In genomic region chr12:105784196-105784999, GRCm38 (mm10) we compare ENCODE assay signal across 8 mouse cellular contexts. TPM values are rescaled to one million over a fixed set of nuclear protein-coding genes. Genes with fewer than 3 reads are reported as not detected.
DNase-seq lines count a peak whose midpoint lies in the region; ATAC-seq and TF ChIP-seq lines count a peak whose summit lies in the region.

Gene Papola (plus strand): TSS chr12:105784694.

- H3K36me3 ChIP-seq in heart, embryonic 12.5 days = no peaks in the 10 kb centered on the region; the same call in 1 of the 2 replicates
- no peaks in the 10 kb centered on the region for H3K36me3 ChIP-seq in kidney, postnatal 0 days (ENCODE audit: insufficient read depth, low read length)
- H3K36me3 ChIP-seq in liver, embryonic 11.5 days (ENCODE audit: control insufficient read depth, insufficient read depth, low read length) = peaks cover 2% of the 10 kb centered on the region; the same call in 1 of the 2 replicates
- H3K36me3 ChIP-seq in stomach, embryonic 14.5 days (ENCODE audit: control insufficient read depth, insufficient read depth, low read length) = no peaks in the 10 kb centered on the region

- H3K27me3 ChIP-seq in heart, embryonic 12.5 days (replicated peaks) = no peaks in the 10 kb centered on the region
- H3K27me3 ChIP-seq in kidney, postnatal 0 days (ENCODE audit: insufficient read depth, low read length) = no peaks in the 10 kb centered on the region
- H3K27me3 ChIP-seq in liver, embryonic 11.5 days (replicated peaks; ENCODE audit: control insufficient read depth, insufficient read depth, low read length) = no peaks in the 10 kb centered on the region
- H3K27me3 ChIP-seq in stomach, embryonic 14.5 days (ENCODE audit: control insufficient read depth, insufficient read depth, low read length) = no peaks in the 10 kb centered on the region

- H3K4me3 ChIP-seq in heart, embryonic 12.5 days = peak within 1 kb of the TSS; percentile 99
- H3K4me3 ChIP-seq in kidney, postnatal 0 days (replicated peaks; ENCODE audit: low read depth, low read length) = peak within 1 kb of the TSS; percentile 97
- H3K4me3 ChIP-seq in liver, embryonic 11.5 days (ENCODE audit: low read depth, low read length) = peak within 1 kb of the TSS; percentile 87
- peak within 1 kb of the TSS; percentile 87 for H3K4me3 ChIP-seq in stomach, embryonic 14.5 days (ENCODE audit: low read depth, low read length)

- H3K4me2 ChIP-seq in heart, embryonic 12.5 days = peak within 1 kb of the TSS; percentile 68
- peak within 1 kb of the TSS; percentile 80 for H3K4me2 ChIP-seq in kidney, postnatal 0 days (ENCODE audit: low read length)
- peak within 1 kb of the TSS; percentile 98 for H3K4me2 ChIP-seq in liver, embryonic 11.5 days
- peak within 1 kb of the TSS; percentile 67 for H3K4me2 ChIP-seq in stomach, embryonic 14.5 days (replicated peaks; ENCODE audit: low read depth, low read length)

- H3K27ac ChIP-seq in heart, embryonic 12.5 days (ENCODE audit: poor library complexity, severe bottlenecking) = peak within 1 kb of the TSS; percentile 98
- H3K27ac ChIP-seq in kidney, postnatal 0 days = peak within 1 kb of the TSS; percentile 99
- H3K27ac ChIP-seq in liver, embryonic 11.5 days (ENCODE audit: low read depth, low read length) = peak within 1 kb of the TSS; percentile 90
- peak within 1 kb of the TSS; percentile 96 for H3K27ac ChIP-seq in stomach, embryonic 14.5 days (ENCODE audit: low read length)

- no peaks in the 10 kb centered on the region for H3K9me3 ChIP-seq in heart, embryonic 12.5 days (replicated peaks)
- H3K9me3 ChIP-seq in kidney, postnatal 0 days (replicated peaks; ENCODE audit: low read length) = no peaks in the 10 kb centered on the region
- H3K9me3 ChIP-seq in liver, embryonic 11.5 days (ENCODE audit: control insufficient read depth, low read length) = no peaks in the 10 kb centered on the region
- H3K9me3 ChIP-seq in stomach, embryonic 14.5 days (ENCODE audit: control insufficient read depth, low read depth, low read length) = no peaks in the 10 kb centered on the region

- no peak for TF ChIP-seq CTCF in kidney, postnatal 0 days (IDR thresholded peaks at IDR 0.05; ENCODE audit: low read depth)

- ATAC-seq in erythroid progenitor cell, adult 5-6 weeks (replicated peaks; ENCODE audit: low FRiP score, poor library complexity, severe bottlenecking) = peak; percentile 92
- peak; percentile 92 for ATAC-seq in heart, embryonic 12.5 days (ENCODE audit: insufficient number of reproducible peaks, low FRiP score)
- ATAC-seq in kidney, postnatal 0 days (replicated peaks; ENCODE audit: low FRiP score, low read depth) = peak; percentile 92
- peak; percentile 91 for ATAC-seq in liver, embryonic 11.5 days (replicated peaks; ENCODE audit: low FRiP score)
- peak; percentile 92 for ATAC-seq in stomach, embryonic 14.5 days (ENCODE audit: insufficient number of reproducible peaks, insufficient read depth, low FRiP score, low read depth)

- WGBS in heart, embryonic 12.5 days = under 1% methylated on average over 79 of the region's 85 CpGs
- under 1% methylated on average over 69 of the region's 85 CpGs for WGBS in kidney, postnatal 0 days
- WGBS in liver, embryonic 11.5 days = under 1% methylated on average over 65 of the region's 85 CpGs
- WGBS in stomach, embryonic 14.5 days = under 1% methylated on average over 72 of the region's 85 CpGs

- DNase-seq in CD4-positive helper T cell, adult 2 months (ENCODE audit: low read depth, low spot score) = peak; percentile 97
- peak; percentile 88 for DNase-seq in brain, embryonic 18.5 days (ENCODE audit: low read depth, low spot score)
- peak; percentile 95 for DNase-seq in kidney, postnatal 0 days (ENCODE audit: low spot score)
- peak; percentile 91 for DNase-seq in liver, embryonic 11.5 days (ENCODE audit: low spot score)
- peak; percentile 94 for DNase-seq in naive thymus-derived CD4-positive, alpha-beta T cell, adult 2 months (ENCODE audit: low read depth)

- peak within 1 kb of the TSS; percentile 98 for H3K9ac ChIP-seq in heart, embryonic 12.5 days
- peak within 1 kb of the TSS; percentile 98 for H3K9ac ChIP-seq in kidney, postnatal 0 days (ENCODE audit: low read depth, low read length)
- peak within 1 kb of the TSS; percentile 94 for H3K9ac ChIP-seq in liver, embryonic 11.5 days (ENCODE audit: low read depth, low read length)
- peak within 1 kb of the TSS; percentile 92 for H3K9ac ChIP-seq in stomach, embryonic 14.5 days (replicated peaks; ENCODE audit: low read depth, low read length)

- H3K4me1 ChIP-seq in heart, embryonic 12.5 days (replicated peaks) = peaks cover 17% of the 10 kb centered on the region
- peaks cover 6% of the 10 kb centered on the region; the same call in 1 of the 2 replicates for H3K4me1 ChIP-seq in kidney, postnatal 0 days (replicated peaks; ENCODE audit: insufficient read depth, low read length)
- peaks cover 19% of the 10 kb centered on the region for H3K4me1 ChIP-seq in liver, embryonic 11.5 days (replicated peaks; ENCODE audit: control insufficient read depth, insufficient read depth, low read length)
- H3K4me1 ChIP-seq in stomach, embryonic 14.5 days (ENCODE audit: control insufficient read depth, insufficient read depth, low read length) = peaks cover 11% of the 10 kb centered on the region; the same call in 1 of the 2 replicates

RNA-seq across cellular contexts. Expression of gene Papola, which starts in this region (rescaled TPM):
- 104 and 179 TPM in 2 replicates for total RNA-seq in erythroid progenitor cell, adult 5-6 weeks (2015; ENCODE audit: low replicate concordance)
- total RNA-seq in erythroid progenitor cell, adult 5-6 weeks (2017; ENCODE audit: low replicate concordance) = 74.6 and 104 TPM in 2 replicates
- polyA plus RNA-seq in heart, embryonic 12.5 days (2016; fragmentation: Nextera tagmentation; extraction: Ambion mirVana) = 198 and 206 TPM in 2 replicates
- polyA plus RNA-seq in kidney, postnatal 0 days (2015; fragmentation: Nextera tagmentation; extraction: Ambion mirVana) = 189 TPM in 2 replicates
- 178 and 192 TPM in 2 replicates for polyA plus RNA-seq in liver, embryonic 11.5 days (2014; fragmentation: Nextera tagmentation; extraction: Ambion mirVana)
- polyA plus RNA-seq in stomach, embryonic 14.5 days (2014; fragmentation: Nextera tagmentation; extraction: Ambion mirVana) = 171 and 173 TPM in 2 replicates

Comparison
In these comparisons a context has a peak if more than half of its experiments do, and no peak if none do; other contexts are left out.
1. Peak in every context shown above with its lines: DNase-seq, ATAC-seq, H3K4me3 ChIP-seq and H3K27ac ChIP-seq.